In the genomic region with DNA sequence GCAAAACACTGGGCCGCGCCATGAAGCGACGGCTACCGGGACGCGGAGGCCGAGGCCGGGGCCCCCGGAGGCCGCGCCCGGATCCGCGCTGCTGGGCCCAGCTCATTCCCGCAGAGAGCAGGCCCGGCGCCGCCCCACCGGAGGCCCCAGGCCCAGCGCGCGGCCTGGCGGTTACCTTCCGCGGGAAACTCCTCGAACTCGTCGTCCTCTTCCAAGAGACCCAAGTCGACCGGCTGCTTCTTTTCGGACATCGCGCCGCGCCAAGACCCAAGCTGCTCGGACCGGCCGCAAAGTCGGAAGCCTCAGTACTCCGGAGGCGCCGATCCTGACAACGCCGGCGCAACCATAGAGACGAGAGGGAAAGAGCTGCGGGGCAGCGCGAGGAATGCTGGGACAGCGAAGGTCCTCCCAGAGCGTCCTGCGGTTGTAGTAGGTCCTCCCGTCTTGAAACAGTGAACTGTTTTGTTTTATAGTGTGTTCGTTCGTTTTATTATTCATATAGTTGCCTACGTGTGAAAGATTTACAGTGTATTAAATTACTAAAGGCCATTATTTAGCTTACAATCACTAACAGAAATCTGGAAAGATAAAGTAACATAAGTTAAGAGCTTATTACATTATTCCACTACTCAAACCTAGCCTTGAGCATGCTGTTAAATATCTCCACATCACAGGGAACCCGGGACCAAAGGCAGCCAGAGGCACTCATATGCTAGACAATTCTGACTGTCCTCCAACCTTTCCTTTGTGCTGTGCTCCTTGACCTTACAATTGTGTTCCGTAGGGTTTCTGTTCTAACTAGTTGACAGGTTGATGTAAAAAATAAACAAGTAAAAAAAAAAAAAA, we compare ENCODE assay signal across 1 mouse cellular context.
TF ChIP-seq lines count a peak whose summit lies in the region.

A gene (minus strand): TSS at position 360 of the 846 bp plus-strand sequence.

TF ChIP-seq in MEL, 35 proteins besides CTCF, POLR2A, EP300 and RAD21 (continued from another document):
- TF ChIP-seq MYC (IDR thresholded peaks at IDR 0.05; ENCODE audit: low read depth, low read length) (peak; percentile 24; the same call in 1 of the 2 replicates), ELF1 (IDR thresholded peaks at IDR 0.05; ENCODE audit: low read depth, low read length) (peak; percentile 43; the same call in 1 of the 2 replicates), ZMIZ1 (IDR thresholded peaks at IDR 0.05; ENCODE audit: low read depth, low read length) (peak; percentile 67), ZKSCAN1 (IDR thresholded peaks at IDR 0.05; ENCODE audit: low read depth, low read length) (no peak), MAX (IDR thresholded peaks at IDR 0.05; ENCODE audit: low read length) (0 out of 2 replicates have a peak, but pooled peaks have one; percentile 25), CHD2 (IDR thresholded peaks at IDR 0.05; ENCODE audit: low read length) (no peak), CHD1 (IDR thresholded peaks at IDR 0.05; ENCODE audit: low read depth, low read length) (no peak)
